Mouse (Mus musculus): ENCODE data around the gene Bex4. TPM values are rescaled to one million over a fixed set of nuclear protein-coding genes. Genes with fewer than 3 reads are reported as not detected.
"Not testable (repeated sequence)": the region's sequence is repeated elsewhere in the genome, so short reads cannot be mapped to it uniquely, and the experiment has no call there.

Gene Bex4
- polyA plus RNA-seq (2015; fragmentation: Nextera tagmentation; extraction: Ambion mirVana), result 135 and 137 TPM in 2 replicates

DNA sequence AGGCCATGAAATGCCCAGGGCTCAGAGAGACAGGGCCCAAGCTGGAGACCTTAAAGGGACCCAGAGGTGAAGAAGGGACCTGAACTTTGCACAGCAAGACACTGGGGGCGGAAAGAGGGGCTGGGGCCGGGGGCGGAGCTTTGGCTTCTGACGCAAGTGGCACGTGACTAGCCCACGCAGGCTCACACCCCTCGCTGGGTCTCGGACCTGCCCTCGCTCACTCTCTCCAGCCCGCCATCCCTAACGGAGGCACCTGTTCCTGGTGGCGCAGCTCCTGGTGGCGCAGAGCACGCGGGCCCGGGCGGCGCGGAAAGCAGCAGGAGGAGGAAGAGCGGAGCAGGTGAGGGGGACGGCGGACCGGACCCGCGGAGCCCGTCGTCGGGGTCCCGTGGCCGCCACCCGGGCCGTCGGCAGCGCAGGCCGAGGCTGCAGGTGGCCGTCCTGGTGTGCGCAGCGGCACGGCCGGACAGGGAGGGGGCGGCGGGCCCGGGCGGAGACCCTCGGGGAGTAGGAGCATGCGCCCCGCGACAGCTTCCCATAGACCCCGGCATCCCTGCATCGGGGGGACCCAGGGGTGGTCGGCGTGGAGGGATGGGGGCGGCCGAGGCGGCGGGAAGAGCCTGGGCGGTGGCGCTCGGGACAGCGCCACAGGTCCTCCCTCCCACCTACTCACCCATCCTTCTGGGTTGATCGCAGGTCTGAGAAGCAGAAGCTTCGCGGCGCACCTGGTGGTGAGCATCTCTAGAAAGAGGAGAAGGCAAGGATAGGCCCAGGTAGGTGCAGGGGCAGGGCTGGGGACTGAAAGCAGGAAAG, at the start of gene Bex4:
TSS of gene Bex4 (plus strand) at position 170 of the 813 bp plus-strand sequence.
- not testable (repeated sequence) for H3K27ac ChIP-seq (ENCODE audit: low read length); H3K4me1 ChIP-seq (replicated peaks; ENCODE audit: control insufficient read depth, insufficient read depth, low read length); H3K36me3 ChIP-seq (ENCODE audit: control insufficient read depth, insufficient read depth); H3K27me3 ChIP-seq (replicated peaks; ENCODE audit: control insufficient read depth, insufficient read depth, low read length); H3K9me3 ChIP-seq (ENCODE audit: control insufficient read depth, low read length)
- Histone ChIP-seq H3K4me3 (replicated peaks; ENCODE audit: low read length) (peak within 1 kb of the TSS; percentile 44), H3K4me2 (ENCODE audit: low read length) (peak within 1 kb of the TSS; percentile 47), H3K9ac (replicated peaks; ENCODE audit: low read depth, low read length) (peak within 1 kb of the TSS; percentile 39)
- WGBS, result 11% methylated on average over 10 of the region's 64 CpGs
- peak; percentile 96 for ATAC-seq

DNA sequence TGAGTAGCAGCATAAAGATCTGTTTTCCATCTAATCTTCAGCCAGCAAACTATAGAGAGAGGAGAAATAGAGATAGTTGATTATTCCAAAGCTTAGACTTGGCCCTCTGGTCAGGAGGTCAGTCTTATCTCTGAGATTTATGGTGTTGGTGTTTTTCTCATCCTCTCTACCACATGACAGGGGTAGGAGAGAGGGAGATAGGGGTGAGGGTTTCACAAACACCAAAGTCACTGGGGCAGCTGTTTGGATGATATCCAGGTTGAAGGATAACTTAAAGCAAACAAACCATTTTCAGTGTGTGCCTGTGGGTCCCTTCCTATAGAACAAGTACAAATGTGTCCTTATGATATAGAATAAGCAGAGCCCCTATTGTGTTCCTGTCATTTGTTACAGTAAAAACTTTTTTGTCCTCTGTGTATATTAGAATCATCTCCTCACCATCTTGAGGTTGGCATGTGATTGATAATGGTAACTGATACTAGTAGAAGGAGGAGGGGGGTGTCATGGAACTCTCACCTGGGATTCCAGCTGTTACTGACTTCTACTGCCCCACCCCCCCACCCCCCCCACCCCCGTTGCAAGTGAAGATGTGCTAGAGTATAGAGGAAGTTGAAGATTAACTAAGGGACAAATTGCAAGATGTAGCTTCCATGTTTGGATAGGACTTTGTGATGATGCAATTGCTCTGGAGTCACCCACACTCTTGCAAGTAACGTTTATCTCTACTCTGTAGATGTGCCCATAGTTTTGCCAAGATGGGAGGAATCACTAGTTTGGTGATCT, 46.1 kb upstream of the Bex4 start:
- no peak overlapping the region for H3K4me2 ChIP-seq (ENCODE audit: low read length)
- no peaks in the 10 kb centered on the region for H3K4me1 ChIP-seq (replicated peaks; ENCODE audit: control insufficient read depth, insufficient read depth, low read length)
- 61% methylated on average over 2 of the region's 2 CpGs for WGBS
- ATAC-seq, result no peak
- H3K9ac ChIP-seq (replicated peaks; ENCODE audit: low read depth, low read length), result no peak overlapping the region
- H3K36me3 ChIP-seq (ENCODE audit: control insufficient read depth, insufficient read depth), result no peaks in the 10 kb centered on the region
- no peak overlapping the region for H3K4me3 ChIP-seq (replicated peaks; ENCODE audit: low read length)
- no peaks in the 10 kb centered on the region for H3K9me3 ChIP-seq (ENCODE audit: control insufficient read depth, low read length)
- H3K27me3 ChIP-seq (replicated peaks; ENCODE audit: control insufficient read depth, insufficient read depth, low read length), result no peaks in the 10 kb centered on the region
- H3K27ac ChIP-seq (ENCODE audit: low read length), result no peak overlapping the region

DNA sequence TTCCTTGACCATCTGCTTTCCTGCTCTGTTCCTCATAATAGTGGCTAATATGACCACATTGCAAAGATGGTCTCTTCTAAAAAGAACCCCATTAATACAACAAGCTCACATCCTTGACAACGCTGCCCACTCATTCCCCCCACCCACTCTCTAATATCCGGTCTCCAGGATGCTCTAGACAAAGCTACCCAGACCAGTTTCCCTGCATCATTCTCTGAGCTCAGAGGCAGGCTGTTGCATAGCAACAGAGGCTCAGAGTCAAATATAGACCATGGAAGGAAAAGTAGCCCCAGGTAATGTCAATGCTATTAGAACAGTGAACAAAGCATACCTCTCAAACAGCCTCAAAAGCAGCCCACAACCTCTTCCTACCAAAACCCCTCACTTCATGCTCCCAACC, 44.4 kb upstream of the Bex4 start:
- whole genome bisulfite sequencing, result 44% methylated on average over 2 of the region's 2 CpGs
- no peak overlapping the region for H3K4me3 ChIP-seq (replicated peaks; ENCODE audit: low read length)
- no peaks in the 10 kb centered on the region for H3K36me3 ChIP-seq (ENCODE audit: control insufficient read depth, insufficient read depth)
- H3K4me2 ChIP-seq (ENCODE audit: low read length), result no peak overlapping the region
- H3K27me3 ChIP-seq (replicated peaks; ENCODE audit: control insufficient read depth, insufficient read depth, low read length), result no peaks in the 10 kb centered on the region
- peak; percentile 72 for ATAC-seq
- H3K4me1 ChIP-seq (replicated peaks; ENCODE audit: control insufficient read depth, insufficient read depth, low read length), result no peaks in the 10 kb centered on the region
- no peak overlapping the region for H3K27ac ChIP-seq (ENCODE audit: low read length)
- no peaks in the 10 kb centered on the region for H3K9me3 ChIP-seq (ENCODE audit: control insufficient read depth, low read length)
- no peak overlapping the region for H3K9ac ChIP-seq (replicated peaks; ENCODE audit: low read depth, low read length)

DNA sequence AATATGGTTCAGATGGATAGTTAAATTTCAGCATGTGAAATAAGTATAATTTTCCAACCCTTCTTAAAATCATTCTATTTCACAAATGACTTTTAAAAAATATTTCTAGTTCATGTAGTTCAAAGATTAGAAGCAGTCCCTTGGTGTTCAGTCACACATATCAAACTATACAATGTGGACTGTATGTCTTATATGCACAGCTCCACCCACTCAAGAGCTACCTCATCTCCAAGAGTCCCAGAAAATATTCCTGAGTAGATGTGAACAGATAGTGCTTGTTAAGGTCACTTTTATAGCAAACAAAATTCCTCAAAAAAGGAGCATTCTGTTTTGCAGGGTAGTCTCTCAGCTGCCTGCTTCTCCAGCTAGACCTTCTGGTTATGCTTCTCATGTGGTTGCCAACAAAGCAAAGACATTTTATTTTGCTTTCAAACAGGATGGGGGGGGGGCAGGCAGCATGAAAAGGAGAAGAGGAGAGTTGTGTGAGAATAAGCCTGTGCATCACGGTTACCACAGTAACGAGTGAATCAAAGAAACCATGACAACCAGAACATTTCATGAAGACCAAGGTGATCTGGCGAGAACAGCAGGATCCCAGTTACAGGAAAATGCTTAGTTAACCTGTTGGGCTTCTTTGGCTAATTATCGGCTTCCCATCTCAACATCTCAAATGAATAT, 34.6 kb upstream of the Bex4 start:
- no peak overlapping the region for H3K4me3 ChIP-seq (replicated peaks; ENCODE audit: low read length)
- no peak overlapping the region for H3K4me2 ChIP-seq (ENCODE audit: low read length)
- H3K4me1 ChIP-seq (replicated peaks; ENCODE audit: control insufficient read depth, insufficient read depth, low read length), result no peaks in the 10 kb centered on the region
- ATAC-seq, result peak; percentile 70
- no peak overlapping the region for H3K27ac ChIP-seq (ENCODE audit: low read length)
- no peaks in the 10 kb centered on the region for H3K36me3 ChIP-seq (ENCODE audit: control insufficient read depth, insufficient read depth)
- WGBS, result 30% methylated on average over 4 of the region's 4 CpGs
- no peaks in the 10 kb centered on the region for H3K9me3 ChIP-seq (ENCODE audit: control insufficient read depth, low read length)
- no peaks in the 10 kb centered on the region for H3K27me3 ChIP-seq (replicated peaks; ENCODE audit: control insufficient read depth, insufficient read depth, low read length)
- no peak overlapping the region for H3K9ac ChIP-seq (replicated peaks; ENCODE audit: low read depth, low read length)

DNA sequence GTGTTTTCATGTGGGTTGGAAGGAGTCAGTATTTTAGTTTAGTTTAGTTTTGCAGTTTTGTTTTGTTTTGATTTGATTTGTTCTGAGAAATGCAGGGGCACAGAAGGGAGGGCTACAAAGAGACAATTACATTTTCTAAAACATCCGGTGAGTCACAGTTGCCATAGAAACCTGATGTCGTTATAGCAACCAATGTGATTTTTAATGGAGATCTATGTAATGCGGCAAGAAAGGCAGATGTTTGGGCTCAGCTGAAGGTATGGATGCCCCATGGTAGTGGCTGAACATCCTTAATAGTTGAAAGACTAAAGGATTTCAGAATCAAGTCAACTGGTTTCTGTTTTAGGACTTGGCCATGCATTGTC, 34.1 kb upstream of the Bex4 start:
- H3K4me2 ChIP-seq (ENCODE audit: low read length), result no peak overlapping the region
- no peak overlapping the region for H3K27ac ChIP-seq (ENCODE audit: low read length)
- H3K4me1 ChIP-seq (replicated peaks; ENCODE audit: control insufficient read depth, insufficient read depth, low read length), result no peaks in the 10 kb centered on the region

DNA sequence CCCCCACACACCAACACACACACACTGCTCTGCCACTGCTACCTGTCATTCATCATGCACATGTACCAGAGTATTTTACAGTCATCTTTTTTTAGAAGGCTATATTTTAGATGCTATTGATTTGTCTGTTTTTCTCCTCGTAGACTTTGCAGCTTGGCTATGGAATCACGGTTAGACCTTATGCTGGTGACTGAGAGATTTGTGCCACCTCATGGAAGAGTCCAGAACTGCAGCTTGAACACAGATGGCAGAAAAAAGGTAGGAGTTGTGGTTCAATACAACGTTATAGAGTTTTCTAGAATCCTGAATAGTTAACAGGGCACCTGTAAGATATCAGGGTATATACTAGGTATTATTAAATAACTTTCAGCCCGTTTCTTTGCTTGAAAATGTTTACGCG, 30.9 kb upstream of the Bex4 start:
- Histone ChIP-seq H3K36me3 (ENCODE audit: control insufficient read depth, insufficient read depth) (no peaks in the 10 kb centered on the region), H3K27me3 (replicated peaks; ENCODE audit: control insufficient read depth, insufficient read depth, low read length) (no peaks in the 10 kb centered on the region), H3K4me2 (ENCODE audit: low read length) (no peak overlapping the region), H3K27ac (ENCODE audit: low read length) (no peak overlapping the region), H3K4me1 (replicated peaks; ENCODE audit: control insufficient read depth, insufficient read depth, low read length) (no peaks in the 10 kb centered on the region), H3K4me3 (replicated peaks; ENCODE audit: low read length) (no peak overlapping the region), H3K9me3 (ENCODE audit: control insufficient read depth, low read length) (no peaks in the 10 kb centered on the region), H3K9ac (replicated peaks; ENCODE audit: low read depth, low read length) (no peak overlapping the region)
- peak; percentile 75 for ATAC-seq
- WGBS, result 41% methylated on average over 6 of the region's 6 CpGs

More for the DNA sequence above, 34.1 kb upstream of the Bex4 start:
- no peaks in the 10 kb centered on the region for H3K36me3 ChIP-seq (ENCODE audit: control insufficient read depth, insufficient read depth)
- H3K27me3 ChIP-seq (replicated peaks; ENCODE audit: control insufficient read depth, insufficient read depth, low read length), result no peaks in the 10 kb centered on the region
- H3K4me3 ChIP-seq (replicated peaks; ENCODE audit: low read length), result no peak overlapping the region
- H3K9ac ChIP-seq (replicated peaks; ENCODE audit: low read depth, low read length), result no peak overlapping the region
- 33% methylated on average over 3 of the region's 3 CpGs for WGBS
- no peaks in the 10 kb centered on the region for H3K9me3 ChIP-seq (ENCODE audit: control insufficient read depth, low read length)
- ATAC-seq, result peak; percentile 67

DNA sequence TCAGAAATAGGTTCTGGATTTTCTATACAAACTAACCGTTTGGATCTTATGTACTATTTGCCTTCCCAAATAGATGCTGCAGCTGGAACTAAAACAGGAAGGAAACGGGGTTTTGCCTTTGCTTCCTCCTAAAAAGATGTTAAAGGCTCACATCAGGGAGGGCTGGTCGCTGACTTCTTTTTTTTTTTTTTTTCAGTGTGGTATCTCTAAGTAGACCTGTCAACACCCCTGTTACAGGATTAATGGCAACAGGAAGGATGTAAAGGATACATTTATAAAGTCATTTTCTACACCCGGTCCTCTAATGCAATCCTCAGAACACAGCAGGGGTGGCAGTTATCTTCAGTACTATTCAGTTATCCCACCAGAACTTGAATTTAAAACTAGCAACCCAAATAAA, 23.8 kb upstream of the Bex4 start:
- WGBS, result 39% methylated on average over 4 of the region's 4 CpGs

DNA sequence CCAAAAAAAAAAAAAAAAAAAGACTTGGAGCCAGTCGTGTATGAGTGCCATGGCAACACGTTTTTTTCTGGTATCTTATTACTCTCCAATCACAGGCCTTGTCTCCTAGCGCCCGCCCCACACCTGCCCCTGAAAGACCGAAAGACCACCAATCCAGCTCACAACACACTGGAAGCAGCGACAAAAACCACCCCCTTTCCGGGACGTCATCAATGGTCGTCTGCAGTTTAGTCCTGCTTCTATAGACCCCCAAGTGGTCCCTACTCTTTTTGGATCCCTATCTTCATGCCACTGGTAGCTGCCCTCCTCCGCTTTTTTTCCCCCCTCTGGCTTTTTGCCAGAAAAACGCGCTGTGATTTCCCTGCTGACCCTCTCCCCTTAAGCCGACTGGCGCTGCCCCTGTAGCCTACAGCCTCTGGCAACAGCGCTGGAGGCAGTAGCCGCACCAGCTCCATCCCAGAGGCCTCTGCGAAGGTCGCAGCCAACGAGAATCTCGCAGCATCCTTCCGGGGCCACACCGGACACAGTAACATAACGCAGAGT, 23.3 kb upstream of the Bex4 start:
- Histone ChIP-seq H3K4me2 (ENCODE audit: low read length) (peak overlapping the region; percentile 56), H3K36me3 (ENCODE audit: control insufficient read depth, insufficient read depth) (no peaks in the 10 kb centered on the region), H3K27me3 (replicated peaks; ENCODE audit: control insufficient read depth, insufficient read depth, low read length) (no peaks in the 10 kb centered on the region; the same call in 1 of the 2 replicates), H3K9me3 (ENCODE audit: control insufficient read depth, low read length) (no peaks in the 10 kb centered on the region), H3K9ac (replicated peaks; ENCODE audit: low read depth, low read length) (peak overlapping the region; percentile 55), H3K4me1 (replicated peaks; ENCODE audit: control insufficient read depth, insufficient read depth, low read length) (no peaks in the 10 kb centered on the region), H3K4me3 (replicated peaks; ENCODE audit: low read length) (peak overlapping the region; percentile 51), H3K27ac (ENCODE audit: low read length) (peak overlapping the region; percentile 80)
- WGBS, result 15% methylated on average over 23 of the region's 23 CpGs
- ATAC-seq, result peak; percentile 99

More for the DNA sequence above, 23.8 kb upstream of the Bex4 start:
- Histone ChIP-seq H3K4me1 (replicated peaks; ENCODE audit: control insufficient read depth, insufficient read depth, low read length) (no peaks in the 10 kb centered on the region), H3K9ac (replicated peaks; ENCODE audit: low read depth, low read length) (no peak overlapping the region), H3K9me3 (ENCODE audit: control insufficient read depth, low read length) (no peaks in the 10 kb centered on the region), H3K4me2 (ENCODE audit: low read length) (peak overlapping the region; percentile 56), H3K27me3 (replicated peaks; ENCODE audit: control insufficient read depth, insufficient read depth, low read length) (no peaks in the 10 kb centered on the region; the same call in 1 of the 2 replicates), H3K4me3 (replicated peaks; ENCODE audit: low read length) (peak overlapping the region; percentile 51), H3K36me3 (ENCODE audit: control insufficient read depth, insufficient read depth) (no peaks in the 10 kb centered on the region), H3K27ac (ENCODE audit: low read length) (no peak overlapping the region)
- ATAC-seq, result peak; percentile 13; the same call in 1 of the 2 replicates
